Mouse (Mus musculus): Measurements from ENCODE around the gene Ywhae.

The Ywhae gene

DNA sequence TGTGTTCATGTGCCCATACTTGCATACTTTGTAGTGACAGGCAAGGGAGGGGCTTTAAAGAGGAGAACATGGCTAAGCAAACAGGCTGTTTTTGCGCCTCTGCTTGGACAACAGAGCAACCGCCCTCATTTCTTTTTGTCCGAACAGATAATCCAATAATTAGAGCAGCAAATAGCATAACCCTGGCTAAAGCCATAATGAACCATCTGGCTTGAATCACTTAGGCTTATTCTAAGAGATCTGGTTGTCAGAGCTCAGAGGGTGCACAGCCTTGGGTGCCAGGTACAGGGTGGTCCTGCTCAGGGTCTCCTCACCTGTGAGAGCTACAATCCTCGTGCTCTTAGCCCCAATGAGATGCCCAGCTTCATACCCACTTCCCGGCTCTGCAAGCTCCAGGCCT is 60.7 kb downstream of the Ywhae start:
- in situ Hi-C loops (cut with MboI; ENCODE audit: low sequenced_read_pairs): no loop called here

DNA sequence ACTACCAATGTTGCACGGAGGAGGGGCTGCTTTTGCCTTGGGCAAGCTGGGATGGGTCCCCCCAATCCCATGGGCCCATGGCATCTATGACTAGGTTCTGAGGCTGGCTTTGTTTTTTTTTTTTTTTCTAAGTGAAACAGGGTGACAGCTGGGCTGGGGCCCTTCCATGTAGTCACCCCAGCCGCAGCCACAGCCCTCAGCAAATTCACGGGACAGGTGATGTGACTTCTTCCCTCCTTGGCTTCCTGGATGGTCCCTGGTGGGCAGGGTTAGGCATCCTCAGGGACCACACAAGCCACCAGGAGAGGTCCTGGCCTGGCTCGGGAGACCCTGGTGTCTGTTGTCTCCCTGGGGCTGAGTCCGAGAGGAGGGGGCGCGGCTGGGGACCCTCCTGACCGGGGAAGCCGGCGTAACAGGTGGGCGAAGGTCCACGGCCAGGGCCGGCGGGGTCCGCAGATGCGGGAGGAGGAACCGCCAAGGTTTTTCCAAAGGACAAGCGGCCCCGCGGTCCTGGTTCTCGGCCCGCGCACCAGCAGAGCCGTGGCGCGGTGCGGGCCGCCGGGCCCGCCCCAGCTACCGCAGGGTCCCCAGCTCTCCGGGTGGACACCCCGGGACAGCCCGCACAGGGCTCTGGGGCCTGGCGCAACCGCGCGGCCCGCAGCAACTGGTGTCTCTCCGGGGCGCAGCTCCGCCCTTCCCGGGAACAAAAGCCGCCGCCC is 62.1 kb downstream of the Ywhae start:
- in situ Hi-C loops (cut with MboI; ENCODE audit: low sequenced_read_pairs): no loop called here

DNA sequence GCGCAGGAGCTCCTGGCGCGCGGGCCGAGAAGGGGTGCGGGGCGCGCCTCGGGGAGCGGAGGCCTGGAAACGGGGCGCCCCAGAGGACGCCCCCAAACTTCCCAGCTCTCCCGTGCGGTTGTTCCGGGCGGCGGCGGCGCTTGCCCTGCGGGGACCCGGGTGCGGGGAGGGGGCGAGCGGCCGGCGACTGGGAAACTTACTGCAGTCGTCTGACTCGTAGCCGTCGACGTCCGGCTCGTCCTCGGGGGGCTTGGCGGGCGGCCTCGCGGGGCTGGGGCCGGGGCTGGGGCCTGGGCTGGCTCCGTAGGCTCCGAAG is 62.6 kb downstream of the Ywhae start:
- in situ Hi-C loops (cut with MboI; ENCODE audit: low sequenced_read_pairs): no loop called here

DNA sequence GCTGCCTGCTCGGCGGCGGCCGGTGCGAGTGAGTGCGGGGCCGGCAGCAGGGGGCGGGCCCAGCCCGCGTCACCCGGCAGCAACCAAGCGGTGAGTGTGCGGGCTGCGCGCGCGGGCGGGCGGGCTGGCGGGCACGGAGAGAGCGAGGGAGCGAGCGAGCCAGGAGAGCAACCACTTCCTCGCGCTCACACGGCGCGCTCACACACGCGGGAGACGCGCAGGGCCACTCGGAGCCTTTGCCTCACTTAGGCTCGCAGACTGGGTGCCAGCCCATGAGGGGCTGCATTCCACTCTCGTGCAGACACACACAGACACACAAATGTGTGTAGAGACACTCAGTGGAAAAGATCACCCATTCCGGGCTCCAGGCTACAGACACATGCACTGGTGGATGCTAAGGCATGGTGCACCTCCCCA is 63.4 kb downstream of the Ywhae start, which contains the start of gene Doc2b:
Gene Doc2b (minus strand): TSS at position 21 of the 417 bp plus-strand sequence.
- in situ Hi-C loops (cut with MboI; ENCODE audit: low sequenced_read_pairs): no loop called here

DNA sequence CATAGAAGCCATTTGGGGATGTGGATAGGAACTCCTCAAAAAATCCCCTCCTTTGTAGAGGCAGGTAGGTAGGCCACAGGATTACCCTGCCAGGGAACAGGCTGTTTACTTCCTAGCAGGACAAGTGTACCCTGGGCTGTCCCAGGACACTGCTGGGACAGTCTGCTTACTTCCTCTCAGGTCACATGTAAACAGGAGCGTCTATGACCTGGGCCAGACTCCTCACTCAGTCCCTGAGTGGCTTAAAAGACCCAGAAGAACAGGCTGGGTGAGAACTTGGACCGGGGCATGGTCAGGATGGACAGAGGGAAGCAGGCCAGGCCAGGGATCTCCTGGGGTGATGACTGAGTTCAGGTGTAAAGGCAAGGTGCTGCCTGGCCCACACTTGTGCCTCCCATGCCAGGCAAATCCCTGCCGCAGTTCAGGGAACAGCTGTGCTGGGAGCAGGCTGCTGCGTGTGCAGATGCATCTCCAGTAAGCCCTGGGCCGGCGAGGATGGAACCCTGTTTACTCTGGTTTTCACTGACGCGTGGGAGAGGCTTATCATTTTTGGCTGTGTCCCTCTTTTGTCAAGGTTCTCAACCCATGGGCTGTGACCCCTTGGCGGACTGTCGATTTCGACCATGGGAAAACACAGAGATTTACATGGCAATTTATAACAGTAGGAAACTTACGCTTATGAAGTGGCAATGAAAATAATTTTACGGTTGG is 64.0 kb downstream of the Ywhae start:
- in situ Hi-C loops (cut with MboI; ENCODE audit: low sequenced_read_pairs): no loop called here

DNA sequence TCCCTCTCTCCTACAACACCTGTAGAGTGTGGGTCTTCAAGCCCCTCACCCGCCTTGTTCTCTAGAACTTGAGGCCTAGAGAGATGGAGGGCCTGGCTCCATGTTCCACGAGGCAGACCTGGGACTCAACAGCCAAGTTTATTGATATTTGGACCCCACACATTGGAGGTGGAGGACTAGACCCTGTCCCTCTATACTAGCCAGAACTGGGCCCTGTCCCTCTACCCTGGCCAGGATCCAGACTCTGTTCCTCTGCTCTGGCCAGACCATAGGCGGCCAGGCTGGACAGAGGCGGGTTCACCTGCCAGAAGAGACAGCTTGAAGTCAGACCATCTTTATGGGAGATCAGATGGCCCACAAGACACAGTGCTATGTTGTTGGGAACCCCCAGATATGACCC is 68.7 kb downstream of the Ywhae start:
- in situ Hi-C loops (cut with MboI; ENCODE audit: low sequenced_read_pairs): no loop called here

DNA sequence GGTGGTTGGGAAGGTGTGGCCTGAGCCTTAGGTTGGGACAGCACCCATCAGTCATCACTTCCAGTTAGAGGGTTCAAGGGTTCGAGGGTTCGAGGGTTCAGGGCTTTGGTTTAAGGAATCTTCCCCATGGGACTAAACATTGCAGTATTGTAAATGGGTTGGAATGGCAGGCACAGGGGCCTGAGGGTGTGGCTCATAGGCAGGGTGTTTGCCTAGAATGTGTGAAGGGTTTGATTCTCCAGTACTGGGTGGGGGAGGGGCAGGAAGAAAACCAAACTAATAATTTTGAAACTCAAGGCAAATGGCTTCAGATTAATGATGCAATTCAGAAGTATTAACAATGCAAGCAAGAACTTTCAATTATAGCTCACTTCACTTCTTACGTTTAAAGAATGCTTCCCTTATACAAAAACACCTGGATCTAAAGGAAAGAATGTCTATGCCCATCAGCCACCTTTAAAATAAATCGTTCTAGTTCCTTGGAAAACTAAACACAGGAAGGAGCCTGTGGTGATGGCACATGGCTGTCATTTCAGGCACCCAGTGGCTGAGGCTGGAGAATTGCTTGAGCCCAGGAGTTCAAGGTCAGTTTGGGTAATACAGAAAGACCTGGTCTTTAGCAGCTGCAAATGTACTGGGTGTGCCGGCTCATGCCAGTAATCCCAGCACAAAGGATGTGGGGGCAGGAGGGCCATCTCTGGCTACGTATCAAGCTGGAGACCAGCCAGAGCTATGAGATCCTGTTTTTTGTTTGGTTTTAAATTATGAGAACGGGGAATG is 69.3 kb downstream of the Ywhae start:
- in situ Hi-C loops (cut with MboI; ENCODE audit: low sequenced_read_pairs): no loop called here

DNA sequence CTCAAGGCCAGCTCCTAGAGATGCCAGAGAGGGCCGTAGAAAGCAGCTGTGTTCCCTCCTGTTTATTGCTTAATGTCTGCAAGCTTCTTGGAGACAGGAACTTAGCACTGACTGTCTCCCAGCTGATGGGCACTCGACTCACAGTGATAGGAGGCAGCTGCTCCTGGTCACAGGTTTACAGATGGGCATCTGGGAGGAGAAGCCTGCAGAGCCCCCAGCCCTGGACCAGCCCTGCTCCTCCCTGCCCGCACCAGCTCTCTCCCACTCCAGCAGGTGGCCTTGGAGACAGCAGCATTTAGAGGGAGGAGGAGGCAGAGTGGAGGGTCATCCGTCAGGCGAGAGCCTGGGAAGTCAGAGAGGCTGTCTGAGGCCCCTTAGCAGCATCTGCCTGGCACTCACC is 74.8 kb downstream of the Ywhae start:
- in situ Hi-C loops (cut with MboI; ENCODE audit: low sequenced_read_pairs): no loop called here

DNA sequence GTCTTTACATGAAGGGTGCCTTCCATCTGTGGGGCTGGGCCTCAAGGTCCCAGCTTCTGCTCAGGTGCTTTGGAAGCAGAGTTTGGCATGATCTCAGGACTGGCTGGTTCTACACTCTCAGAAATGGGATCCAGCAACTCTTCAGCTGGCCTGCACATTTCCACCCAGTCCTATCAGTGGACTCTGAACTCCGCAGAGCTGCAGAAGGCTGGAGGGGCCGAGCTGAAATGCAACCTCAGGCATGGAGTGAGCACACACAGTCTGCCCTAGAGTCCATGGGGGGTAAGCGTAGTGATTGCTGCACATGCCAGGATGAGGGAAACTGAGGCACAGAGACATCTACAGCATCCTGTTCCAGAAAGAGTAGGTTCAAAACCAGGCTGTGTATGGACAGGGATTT is 77.9 kb downstream of the Ywhae start:
- in situ Hi-C loops (cut with MboI; ENCODE audit: low sequenced_read_pairs): no loop called here

DNA sequence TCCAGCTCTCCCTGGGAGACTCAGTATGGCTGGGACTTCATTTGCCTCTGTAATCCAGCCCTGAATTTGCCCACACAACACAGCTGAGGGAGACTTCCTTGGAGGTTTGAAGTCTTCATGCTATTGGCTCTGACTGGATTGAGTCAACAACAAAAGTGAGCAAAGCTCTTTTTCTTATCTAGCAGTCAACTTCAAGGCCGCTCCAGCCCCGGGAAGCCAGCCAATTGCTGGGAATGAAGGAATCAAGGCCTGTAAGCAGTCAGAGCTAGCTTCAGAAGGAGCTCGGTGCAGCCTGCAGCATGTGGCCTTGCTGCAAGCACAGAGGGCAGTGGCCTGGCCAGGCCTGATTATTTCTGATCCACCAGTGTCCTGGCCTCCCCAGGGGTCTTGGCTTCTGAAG is 79.2 kb downstream of the Ywhae start:
- in situ Hi-C loops (cut with MboI; ENCODE audit: low sequenced_read_pairs): no loop called here

DNA sequence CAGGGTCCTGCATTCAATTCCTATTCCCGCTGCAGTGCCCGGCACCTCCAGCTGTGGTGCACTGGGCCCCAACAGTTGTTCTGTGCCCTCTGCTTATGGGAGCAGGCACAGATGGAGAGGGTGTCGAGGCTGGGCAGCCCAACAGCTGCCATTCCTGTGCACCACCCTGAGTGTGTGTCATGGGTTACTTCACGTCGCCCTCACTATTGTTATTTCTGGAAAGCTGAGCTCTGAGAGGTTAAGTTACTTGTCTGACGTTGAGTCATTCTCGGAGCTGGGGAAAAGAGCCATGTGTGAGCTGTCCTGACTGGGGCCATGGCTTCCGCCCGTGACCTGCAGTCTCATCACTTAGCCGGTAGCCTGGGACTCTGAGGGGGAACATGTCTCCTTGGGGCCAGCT is 80.4 kb downstream of the Ywhae start:
- in situ Hi-C loops (cut with MboI; ENCODE audit: low sequenced_read_pairs): no loop called here
